Mouse (Mus musculus): ENCODE results near the gene Wdfy3.

- TF ChIP-seq CHD2 (IDR thresholded peaks at IDR 0.05; ENCODE audit: low read depth, low read length) (no peak), HCFC1 (IDR thresholded peaks at IDR 0.05; ENCODE audit: borderline replicate concordance, insufficient read depth, low read length) (no peak)
These were observed 146.0 kb downstream of the Wdfy3 start for GRCm38 (mm10) chr5:101923710-101924109.
